Mouse (Mus musculus) spleen, adult 2 months (tissue): ENCODE measurements at regions not wholly inside any gene's neighbourhood (a gene's known extent, or its start where the extent isn't known, plus 50 kb on each side); places are given as distances from the start of the nearest gene placed in this dataset.

ENCODE experiments used
- CTCF ChIP-seq: fragments of 200-500 bp; IDR thresholded peaks from 2 replicates; pipeline ENCODE4 v1.5.1; 2011; ENCODE audit warnings: mild to moderate bottlenecking, inconsistent platforms; ENCODE audit not compliant: insufficient read depth, insufficient read length, insufficient replicate concordance; ENCODE audit errors: extremely low read depth
- POLR2A ChIP-seq: fragments of 200-500 bp; IDR thresholded peaks from 2 replicates; pipeline ENCODE4 v1.6.1; 2011; ENCODE audit warnings: low read depth, low read length, inconsistent platforms

GRCm38 (mm10) chr10:46046094-46046749 is 468.6 kb downstream of the Hace1 start:
- TF ChIP-seq POLR2A (no peak), CTCF (no peak)
